Mouse (Mus musculus) lung, postnatal 0 days (tissue): Measurements from ENCODE around the gene Sdk1.

ENCODE experiments used
- CTCF ChIP-seq: IDR thresholded peaks from 2 replicates; pipeline ENCODE4 v1.5.1; 2016; ENCODE audit warnings: antibody characterized with exemption, mild to moderate bottlenecking
- EP300 ChIP-seq: IDR thresholded peaks from 2 replicates; pipeline ENCODE4 v1.6.1; 2016; ENCODE audit warnings: antibody characterized with exemption, mild to moderate bottlenecking, control low read depth

- TF ChIP-seq CTCF (no peak), EP300 (no peak)
Observed at GRCm38 (mm10) chr5:141987287-141987799, 746.1 kb downstream of the Sdk1 start.
